Mouse (Mus musculus) lung, postnatal 10 days (tissue): ENCODE measurements at regions not wholly inside any gene's neighbourhood (a gene's known extent, or its start where the extent isn't known, plus 50 kb on each side); places are given as distances from the start of the nearest gene placed in this dataset.

Source experiments
- DNase-seq: peaks from one replicate; pipeline ENCODE4 v3.0.0; 2021

- DNase-seq = peak; percentile 41
Measured at GRCm38 (mm10) chr8:103272305-103273079, 487.1 kb upstream of the Cdh11 start.

DNA sequence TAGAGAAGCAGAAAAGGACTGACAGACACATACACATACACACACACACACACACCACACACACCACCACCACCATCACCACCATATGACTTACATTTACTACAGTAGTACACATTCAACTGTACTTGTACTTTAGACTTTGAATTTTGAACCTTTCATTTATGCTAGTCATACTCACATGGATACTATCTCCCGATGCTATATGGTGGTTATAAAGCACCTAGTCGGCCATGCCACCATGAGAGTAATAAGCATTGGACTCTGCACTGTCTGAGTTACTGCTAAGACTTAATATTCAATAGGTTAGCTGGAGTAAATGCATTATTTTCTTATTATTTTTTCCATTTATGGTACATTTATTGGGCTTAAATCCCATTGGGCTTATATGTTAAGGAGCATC lies 488.0 kb upstream of the Cdh11 start:
- DNase-seq = no peak

GRCm38 (mm10) chr8:103281801-103282200 lies 496.4 kb upstream of the Cdh11 start:
- DNase-seq = no peak

GRCm38 (mm10) chr8:103288561-103288974 lies 503.1 kb upstream of the Cdh11 start:
- no peak for DNase-seq

- DNase-seq = no peak
Measured at GRCm38 (mm10) chr8:103292896-103293295, 507.5 kb upstream of the Cdh11 start.

DNA sequence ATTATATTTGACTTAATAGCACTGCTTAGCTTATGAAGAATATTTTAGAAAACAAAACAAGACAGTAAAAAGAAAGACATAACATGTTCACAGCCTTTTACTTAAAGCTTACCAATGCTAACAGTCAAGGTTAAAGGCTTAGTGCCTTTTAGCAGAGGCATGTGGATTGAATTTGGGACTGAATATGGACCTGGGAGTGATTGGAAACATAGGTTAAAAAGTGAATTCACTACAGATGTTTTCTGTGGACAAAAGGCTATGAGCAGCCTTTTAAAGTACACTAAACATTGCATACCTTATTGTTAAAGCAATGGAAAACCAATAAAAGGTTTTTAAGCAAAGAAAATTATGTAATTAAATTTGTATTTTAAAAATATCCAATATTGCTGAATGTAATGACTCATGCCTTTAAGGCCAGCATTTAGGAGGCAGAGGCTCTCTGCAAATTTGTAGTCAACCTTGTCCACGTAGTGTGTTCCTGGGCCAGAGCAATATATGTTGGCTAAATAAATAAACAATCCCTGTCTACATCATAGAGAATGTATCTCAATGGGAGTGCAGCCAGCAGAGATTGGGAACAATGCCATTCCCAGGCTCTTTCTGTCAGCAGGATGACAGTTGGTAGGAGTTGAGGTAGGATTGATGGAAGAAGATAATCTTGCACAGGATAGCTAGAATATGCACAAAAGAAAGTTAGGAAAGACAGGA lies 521.2 kb upstream of the Cdh11 start:
- no peak for DNase-seq

GRCm38 (mm10) chr8:103313576-103313975 lies 528.1 kb upstream of the Cdh11 start:
- DNase-seq = no peak

- no peak for DNase-seq
Measured at GRCm38 (mm10) chr8:103314279-103315022, 529.0 kb upstream of the Cdh11 start.

- DNase-seq = no peak
Measured at GRCm38 (mm10) chr8:103315742-103316141, 530.3 kb upstream of the Cdh11 start.

DNA sequence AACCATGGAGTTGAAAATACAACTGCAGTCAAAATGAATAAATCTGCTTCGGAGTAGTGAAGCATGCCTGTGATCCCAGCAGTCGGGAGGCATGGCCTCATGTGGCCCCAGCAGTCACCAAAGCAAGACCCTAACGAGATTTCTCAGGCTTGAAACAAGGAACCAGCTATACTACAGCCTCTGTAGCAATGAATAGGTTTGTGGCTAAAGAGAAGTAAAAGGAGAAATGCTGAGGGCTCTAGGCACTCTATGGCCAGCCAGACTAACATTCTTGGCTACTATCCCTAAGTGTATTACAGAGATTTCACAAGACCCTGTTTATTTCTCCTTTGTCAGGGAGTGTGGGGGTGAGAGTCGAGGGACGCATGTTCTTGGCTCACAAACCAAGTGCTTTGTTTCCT lies 531.2 kb upstream of the Cdh11 start:
- DNase-seq = peak; percentile 48

DNA sequence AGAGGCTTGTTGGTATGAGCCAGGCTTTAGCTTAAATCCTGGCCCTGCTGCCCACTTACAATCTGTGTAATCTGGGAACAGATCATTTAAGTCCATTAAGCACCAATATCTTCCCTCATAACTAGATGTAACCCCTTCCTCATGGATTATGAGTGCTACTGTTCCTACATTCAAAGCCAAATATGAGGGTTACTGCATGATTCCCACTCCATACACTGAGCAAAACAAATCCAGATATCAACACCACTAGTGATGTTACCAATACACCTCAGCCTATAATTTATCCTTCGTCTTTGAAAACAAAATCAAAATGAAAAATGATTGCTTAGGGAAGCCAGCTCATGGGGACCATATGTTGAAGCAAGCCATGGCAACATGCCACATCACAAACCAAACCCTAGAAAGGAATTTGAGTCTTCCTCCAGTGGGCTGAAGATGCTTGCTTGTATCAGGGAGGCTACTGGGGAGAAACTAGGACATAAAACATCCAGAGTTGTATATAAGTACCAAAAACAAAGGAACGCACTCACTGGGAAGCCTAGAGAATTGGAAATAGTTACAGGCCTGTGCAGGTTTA lies 531.8 kb upstream of the Cdh11 start:
- no peak for DNase-seq

DNA sequence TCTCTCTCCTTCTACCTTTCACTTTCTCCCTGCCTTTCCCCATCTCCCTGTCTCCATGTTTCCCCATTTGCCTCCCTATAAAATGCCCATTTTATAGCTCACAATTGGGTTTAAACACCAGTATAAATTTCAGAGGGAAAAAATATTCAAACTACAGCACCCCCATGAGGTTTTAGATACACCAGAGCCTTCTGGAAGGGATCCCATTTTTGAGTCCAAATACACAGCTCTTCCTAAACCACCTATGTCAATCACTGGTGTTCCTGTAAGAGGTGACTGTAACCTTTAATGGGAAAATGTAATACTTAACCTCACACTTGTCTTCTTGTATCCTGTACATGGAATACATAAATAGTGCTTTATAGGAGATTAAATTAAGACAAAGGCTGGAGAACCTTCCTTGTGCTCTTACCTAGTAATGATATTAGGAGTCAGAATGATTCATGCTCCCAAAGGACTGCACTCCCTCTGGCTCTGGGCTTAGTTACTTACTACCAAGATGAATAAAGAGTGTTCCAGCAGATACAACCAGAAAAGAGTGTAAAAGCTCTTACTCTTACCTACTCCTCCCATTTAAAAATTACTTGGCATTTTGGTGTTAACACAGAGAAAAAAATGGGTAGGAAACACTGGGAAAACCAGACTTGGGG lies 538.7 kb upstream of the Cdh11 start:
- no peak for DNase-seq

DNA sequence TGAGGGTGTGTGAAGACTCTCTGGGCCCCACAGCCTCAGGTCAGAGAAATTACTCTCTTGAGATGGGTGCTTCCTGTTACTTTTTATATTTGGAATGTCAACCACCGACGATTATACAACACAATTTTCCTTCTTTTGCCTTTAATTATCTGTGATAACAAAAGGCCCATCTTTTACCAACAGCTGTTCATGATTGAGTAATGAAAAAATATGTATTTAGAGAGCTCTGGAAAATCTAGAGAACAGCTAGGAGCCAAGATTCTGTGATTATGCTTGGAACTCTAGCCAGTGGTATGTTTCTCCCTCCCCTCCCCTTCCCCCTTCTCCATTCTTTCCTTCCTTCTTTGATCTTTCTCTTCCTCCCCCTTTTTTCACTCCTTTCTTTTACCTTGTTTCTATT lies 546.0 kb upstream of the Cdh11 start:
- DNase-seq = no peak

DNA sequence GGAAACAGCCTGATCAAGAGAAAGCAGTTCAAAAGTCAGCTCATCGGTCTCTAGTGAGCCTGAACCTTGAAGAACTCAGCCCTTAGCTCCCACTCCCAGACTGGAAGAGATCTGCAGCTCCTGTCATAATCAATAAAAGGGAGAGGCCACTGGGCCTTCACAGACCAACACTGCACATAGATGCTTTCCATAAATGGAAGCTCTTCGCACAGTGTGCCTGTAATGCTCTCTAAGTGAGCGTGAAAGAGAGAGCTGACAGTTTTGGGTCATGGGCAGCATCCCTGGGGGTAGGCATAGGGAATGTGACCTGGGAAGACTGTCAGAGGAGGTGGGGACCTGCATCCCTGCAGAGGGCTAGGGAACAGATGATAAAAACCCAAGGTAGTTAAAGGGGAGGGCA lies 551.9 kb upstream of the Cdh11 start:
- DNase-seq = no peak

DNA sequence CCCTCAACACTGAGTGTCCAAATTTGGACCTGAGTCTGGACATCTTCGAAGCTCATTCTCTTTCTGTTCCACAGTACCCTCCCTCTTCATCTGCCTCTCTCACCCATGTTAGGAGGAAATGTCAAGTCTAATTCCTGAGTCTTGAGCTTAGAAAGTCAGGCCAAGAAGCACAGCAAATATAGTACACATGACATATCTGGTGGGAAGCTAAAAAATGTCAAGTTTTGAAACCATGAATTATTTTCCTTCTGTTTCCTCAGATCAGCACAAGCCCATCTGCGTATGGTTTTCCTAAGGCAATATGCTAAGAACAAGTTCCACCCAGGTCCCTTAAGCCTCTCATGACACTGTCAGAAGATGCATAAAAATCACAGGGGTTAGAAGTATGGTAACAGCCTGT lies 553.6 kb upstream of the Cdh11 start:
- no peak for DNase-seq

DNA sequence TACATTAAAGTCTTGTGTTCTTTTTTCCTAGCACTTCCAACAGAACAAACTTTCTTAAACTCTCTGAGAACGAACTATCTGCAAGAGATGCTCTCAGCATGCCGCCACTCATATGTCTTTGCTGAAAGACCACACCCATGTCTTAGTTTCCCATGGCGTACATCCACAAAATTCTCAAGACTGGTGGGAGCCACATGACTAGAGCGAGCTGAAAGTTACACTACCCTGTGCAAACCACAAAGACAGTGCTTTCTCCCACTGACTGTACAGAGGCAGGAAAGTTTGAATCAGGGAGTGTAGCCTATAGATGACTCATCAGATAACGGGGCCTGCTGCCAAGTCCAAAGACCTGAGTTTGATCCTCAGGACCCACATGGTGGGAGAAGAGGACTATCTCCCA lies 554.5 kb upstream of the Cdh11 start:
- no peak for DNase-seq

DNA sequence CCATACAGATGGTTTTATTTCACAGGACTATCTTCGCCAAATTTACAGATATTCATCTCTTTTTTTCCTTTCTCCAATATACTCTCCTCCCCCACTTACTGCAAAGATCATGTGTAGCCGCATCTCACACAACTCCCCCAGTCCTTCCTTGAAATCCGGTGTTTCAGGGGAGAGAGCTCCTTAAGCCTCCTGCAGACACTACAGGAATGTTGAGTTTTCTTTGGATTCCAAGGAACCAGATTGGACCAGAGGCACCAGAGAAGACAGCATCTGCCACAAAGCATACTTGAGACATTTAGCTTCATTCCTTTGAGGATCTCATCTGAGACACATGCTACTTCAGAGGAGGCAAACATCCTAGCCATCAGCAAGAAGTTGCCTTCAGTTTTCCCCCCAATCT lies 558.4 kb upstream of the Cdh11 start:
- DNase-seq = no peak

DNA sequence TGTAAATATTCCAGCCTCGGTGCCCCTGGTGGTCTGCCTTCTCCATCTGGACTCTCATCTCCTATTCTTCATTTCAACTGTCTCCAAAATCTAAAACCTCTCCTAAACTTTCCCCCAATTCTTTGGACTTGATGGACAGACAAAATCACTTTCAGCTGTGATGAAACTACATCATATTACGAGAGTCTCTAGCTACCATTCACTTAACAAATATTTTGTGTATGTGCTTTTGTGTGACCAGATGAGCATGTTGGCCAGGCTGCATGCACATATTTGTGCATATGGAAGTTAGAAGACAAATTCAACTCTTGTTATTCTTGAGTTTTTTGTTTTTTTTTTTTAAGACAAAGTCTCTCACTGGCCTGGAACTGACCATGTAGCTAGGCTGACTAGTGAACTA lies 559.4 kb upstream of the Cdh11 start:
- DNase-seq = no peak

DNA sequence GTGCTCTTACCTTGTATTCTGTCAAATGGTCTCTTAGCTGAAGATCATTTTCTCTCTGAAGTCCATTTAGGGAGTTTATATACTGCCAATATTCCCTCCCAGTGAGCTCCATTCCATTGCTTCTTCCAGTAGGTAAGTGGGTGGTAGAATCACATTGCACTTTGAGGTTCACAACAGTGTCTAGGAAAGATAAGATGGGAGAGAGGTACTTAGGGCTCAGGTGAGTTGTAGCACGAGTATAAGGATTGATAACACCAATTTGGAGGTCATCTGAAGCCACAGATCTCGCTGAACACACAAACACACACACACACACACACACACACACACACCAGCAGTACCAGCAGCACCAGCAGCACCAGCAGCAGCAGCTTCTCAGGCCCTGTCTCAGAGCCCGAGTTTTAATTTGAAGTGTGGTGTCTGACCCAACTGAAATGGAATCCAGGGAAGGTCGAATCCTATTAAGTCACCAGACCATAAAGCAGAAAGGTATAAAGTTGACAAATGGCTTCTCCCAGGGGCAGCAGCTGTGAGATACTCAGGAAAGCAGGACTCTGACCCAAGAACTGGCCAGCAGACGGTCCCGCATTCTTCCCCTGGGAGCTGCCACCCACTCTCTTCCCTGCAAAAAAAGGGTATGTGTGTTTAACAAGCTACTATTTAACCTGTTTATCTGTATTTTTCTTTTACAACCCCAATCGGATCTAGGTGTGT lies 561.9 kb upstream of the Cdh11 start:
- DNase-seq = no peak

DNA sequence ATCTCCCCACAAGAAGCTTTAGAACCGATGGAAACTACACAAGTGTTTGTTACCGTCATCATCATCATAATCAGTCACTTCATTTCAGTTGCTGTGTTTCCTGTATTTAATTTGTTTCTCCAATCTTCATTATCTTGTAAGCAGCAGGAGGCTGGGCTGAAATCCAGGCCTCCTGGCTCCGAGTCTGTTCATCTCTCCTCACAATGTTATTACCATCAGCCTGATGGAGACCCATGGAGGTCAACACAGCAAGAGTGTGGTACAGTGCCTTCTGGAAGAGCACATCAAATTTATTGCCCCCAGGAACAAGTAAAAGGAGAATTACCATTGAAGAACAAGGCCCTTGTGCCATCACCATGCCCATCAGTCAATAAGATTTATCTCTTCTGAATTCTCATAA lies 576.3 kb upstream of the Cdh11 start:
- peak; percentile 8 for DNase-seq

DNA sequence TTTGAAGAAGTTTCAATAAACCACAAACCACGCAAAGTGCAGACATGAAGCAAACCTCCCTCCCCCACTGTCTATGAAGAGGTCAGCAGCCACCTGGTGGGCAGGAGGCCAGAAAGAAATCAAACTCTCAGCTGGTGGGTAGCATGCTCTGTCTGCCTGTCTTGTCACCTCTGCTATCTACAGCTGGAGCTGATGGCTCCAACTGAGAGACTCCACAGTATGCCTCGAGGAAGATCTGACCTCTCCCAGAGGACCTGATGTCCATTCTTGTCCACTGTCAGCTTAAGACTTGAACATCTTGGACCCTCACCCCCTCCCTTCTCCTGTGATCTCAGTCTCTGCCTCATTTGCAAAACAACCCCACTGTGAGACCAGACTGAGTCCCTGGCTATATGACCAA lies 585.0 kb upstream of the Cdh11 start:
- no peak for DNase-seq

DNA sequence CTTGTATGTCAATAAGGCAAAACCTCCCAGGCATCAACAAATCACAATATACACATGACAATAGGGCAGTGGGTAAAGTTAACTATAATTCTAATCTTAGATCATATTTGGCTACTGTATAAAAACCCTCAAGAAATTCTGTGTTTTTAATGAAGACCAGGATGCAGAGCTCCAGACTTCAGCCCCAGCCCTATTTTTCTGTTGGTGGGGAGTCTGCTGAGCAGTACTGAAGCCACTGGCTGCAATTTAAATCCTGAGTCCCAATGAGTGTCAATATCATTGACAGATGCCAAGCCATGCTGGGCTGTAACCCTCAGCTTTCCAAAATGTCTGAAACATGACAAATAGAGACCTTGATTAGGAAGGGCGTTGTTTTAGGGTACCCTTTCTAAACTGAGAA lies 587.6 kb upstream of the Cdh11 start:
- DNase-seq = no peak
